Mouse (Mus musculus): ENCODE results near the gene Rep15.

GRCm38 (mm10) chr6:147013546-147013945, 18.8 kb upstream of the Rep15 start:
- no peak for TF ChIP-seq POLR2A (IDR thresholded peaks at IDR 0.05; ENCODE audit: insufficient read depth, low read depth, low read length)
- TF ChIP-seq CTCF (IDR thresholded peaks at IDR 0.05; ENCODE audit: insufficient read depth, low read depth, low read length) = no peak

Measured in olfactory bulb, adult 2 months (tissue).